Mouse (Mus musculus): ENCODE measurements around the gene Rsph4a. TPM values are rescaled to one million over a fixed set of nuclear protein-coding genes. Genes with fewer than 3 reads are reported as not detected.

Rsph4a gene
- polyA plus RNA-seq, 1 experiment from 2014 or later = 0.04 TPM

DNA sequence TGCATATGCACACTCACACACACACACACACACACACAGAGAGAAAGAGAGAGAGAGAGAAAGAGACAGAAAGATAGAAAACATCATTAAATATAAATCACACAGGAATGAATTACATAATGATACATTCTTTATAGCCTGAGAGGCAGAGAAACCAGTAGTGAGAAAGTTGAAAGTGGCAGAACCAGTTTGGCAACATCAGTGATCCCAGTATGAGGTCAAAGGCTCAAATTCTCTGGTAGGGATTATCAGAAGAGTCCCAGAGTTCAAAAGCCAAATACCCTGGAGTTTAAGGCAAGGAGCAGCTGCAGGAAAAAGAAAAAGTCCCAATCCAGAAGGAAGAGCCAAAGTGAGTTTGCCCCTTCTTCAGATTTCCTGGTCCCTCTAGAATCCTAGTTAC is 35.8 kb downstream of the Rsph4a start:
- ATAC-seq (replicated peaks; ENCODE audit: low FRiP score) = no peak
- no peaks in the 10 kb centered on the region for H3K27me3 ChIP-seq (replicated peaks; ENCODE audit: control insufficient read depth, insufficient read depth, low read length)
- H3K9ac ChIP-seq (ENCODE audit: low read depth, low read length) = no peak overlapping the region
- no peak overlapping the region for H3K4me2 ChIP-seq
- no peaks in the 10 kb centered on the region for H3K4me1 ChIP-seq (replicated peaks; ENCODE audit: control insufficient read depth, insufficient read depth, low read length)
- no peak overlapping the region for H3K27ac ChIP-seq (ENCODE audit: low read depth, low read length)
- DNase-seq (ENCODE audit: low spot score) = no peak
- H3K36me3 ChIP-seq (ENCODE audit: control insufficient read depth, insufficient read depth, low read length) = peaks cover 18% of the 10 kb centered on the region; the same call in 1 of the 2 replicates
- no peak overlapping the region for H3K4me3 ChIP-seq (ENCODE audit: low read depth, low read length)
- no peaks in the 10 kb centered on the region for H3K9me3 ChIP-seq (ENCODE audit: control insufficient read depth, low read length)

- H3K4me1 ChIP-seq (replicated peaks; ENCODE audit: control insufficient read depth, insufficient read depth, low read length) = peaks cover 5% of the 10 kb centered on the region; the same call in 1 of the 2 replicates
- H3K9me3 ChIP-seq (ENCODE audit: control insufficient read depth, low read length) = no peaks in the 10 kb centered on the region
- DNase-seq (ENCODE audit: low spot score) (no peak), ATAC-seq (replicated peaks; ENCODE audit: low FRiP score) (no peak)
- no peak overlapping the region for H3K9ac ChIP-seq (ENCODE audit: low read depth, low read length)
- peaks cover 18% of the 10 kb centered on the region; the same call in 1 of the 2 replicates for H3K36me3 ChIP-seq (ENCODE audit: control insufficient read depth, insufficient read depth, low read length)
- no peaks in the 10 kb centered on the region for H3K27me3 ChIP-seq (replicated peaks; ENCODE audit: control insufficient read depth, insufficient read depth, low read length)
- H3K4me2 ChIP-seq = no peak overlapping the region
- H3K4me3 ChIP-seq (ENCODE audit: low read depth, low read length) = no peak overlapping the region
- 78% methylated on average over 3 of the region's 3 CpGs for WGBS
- H3K27ac ChIP-seq (ENCODE audit: low read depth, low read length) = no peak overlapping the region
Observed at GRCm38 (mm10) chr10:33945390-33945789, 40.5 kb downstream of the Rsph4a start.

DNA sequence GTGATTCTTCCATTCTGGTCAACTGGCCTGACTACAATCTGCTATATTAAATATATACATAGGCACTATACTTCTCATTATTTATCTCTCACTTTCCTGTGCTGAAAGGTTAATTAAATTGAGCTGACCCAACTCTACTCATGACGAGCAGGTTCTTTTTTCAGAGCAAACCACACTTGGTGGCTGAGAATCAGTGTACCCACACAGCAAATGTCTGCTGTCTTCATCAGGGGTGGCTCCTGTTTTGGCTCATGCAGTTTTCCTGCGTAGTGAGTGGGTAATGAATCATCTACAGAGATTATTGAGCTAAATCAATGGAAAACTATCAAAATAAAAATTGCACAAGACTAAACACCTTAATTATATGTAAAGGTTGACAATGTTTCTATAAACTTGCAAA is 41.4 kb downstream of the Rsph4a start:
- Histone ChIP-seq H3K9me3 (ENCODE audit: control insufficient read depth, low read length) (no peaks in the 10 kb centered on the region), H3K27ac (ENCODE audit: low read depth, low read length) (no peak overlapping the region), H3K4me1 (replicated peaks; ENCODE audit: control insufficient read depth, insufficient read depth, low read length) (peaks cover 5% of the 10 kb centered on the region; the same call in 1 of the 2 replicates), H3K9ac (ENCODE audit: low read depth, low read length) (no peak overlapping the region), H3K4me3 (ENCODE audit: low read depth, low read length) (no peak overlapping the region), H3K36me3 (ENCODE audit: control insufficient read depth, insufficient read depth, low read length) (peaks cover 15% of the 10 kb centered on the region; the same call in 1 of the 2 replicates), H3K27me3 (replicated peaks; ENCODE audit: control insufficient read depth, insufficient read depth, low read length) (no peaks in the 10 kb centered on the region), H3K4me2 (no peak overlapping the region)
- DNase-seq (ENCODE audit: low spot score) (no peak), ATAC-seq (replicated peaks; ENCODE audit: low FRiP score) (no peak)
- WGBS = 90% methylated on average over 2 of the region's 2 CpGs

DNA sequence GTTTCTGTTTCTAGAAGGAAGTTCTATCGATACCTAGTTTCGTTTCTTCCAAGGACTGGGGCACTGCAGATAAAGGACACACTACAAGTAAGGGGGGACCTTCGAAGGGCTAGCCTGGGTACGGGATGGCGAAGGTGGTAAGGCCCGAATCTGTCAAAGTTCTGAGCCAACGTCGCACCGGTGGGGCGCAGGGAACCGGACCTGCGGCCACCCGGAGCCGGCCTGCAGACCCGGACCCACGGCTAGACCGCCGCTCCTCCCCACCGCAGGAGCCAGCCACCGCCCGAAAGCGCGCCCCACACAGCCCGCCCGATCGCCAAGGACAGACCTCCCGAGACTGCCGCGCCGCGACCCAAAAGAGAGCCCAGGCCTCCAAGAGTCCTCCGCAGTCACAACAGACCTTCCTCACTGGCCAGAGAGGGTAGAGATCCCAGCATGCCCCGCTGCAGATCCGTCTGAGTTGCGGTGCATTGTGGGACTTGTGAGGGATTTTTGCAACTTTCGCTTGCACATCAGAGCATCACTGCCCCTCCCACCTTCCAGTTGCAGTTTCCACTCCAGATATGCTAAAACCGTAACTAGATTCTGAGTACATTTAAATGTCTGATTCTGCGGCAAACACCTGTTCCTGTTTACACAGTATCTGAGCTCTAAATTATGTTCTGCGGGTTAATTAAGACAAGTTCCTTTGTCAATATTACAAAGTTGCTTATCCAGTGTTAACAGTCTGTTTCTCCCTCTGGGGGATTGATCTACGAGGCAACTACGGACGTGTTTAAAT is 46.1 kb downstream of the Rsph4a start, which contains the start of gene Zup1:
TSS of gene Zup1 (minus strand) at position 467 of the 781 bp plus-strand sequence.
- peak within 1 kb of the TSS; percentile 88 for H3K9ac ChIP-seq (ENCODE audit: low read depth, low read length)
- peak within 1 kb of the TSS; percentile 78 for H3K4me3 ChIP-seq (ENCODE audit: low read depth, low read length)
- peaks cover 5% of the 10 kb centered on the region; the same call in 1 of the 2 replicates for H3K36me3 ChIP-seq (ENCODE audit: control insufficient read depth, insufficient read depth, low read length)
- 4% methylated on average over 42 of the region's 42 CpGs for WGBS
- peaks cover 5% of the 10 kb centered on the region; the same call in 1 of the 2 replicates for H3K4me1 ChIP-seq (replicated peaks; ENCODE audit: control insufficient read depth, insufficient read depth, low read length)
- no peaks in the 10 kb centered on the region for H3K9me3 ChIP-seq (ENCODE audit: control insufficient read depth, low read length)
- peak within 1 kb of the TSS; percentile 75 for H3K27ac ChIP-seq (ENCODE audit: low read depth, low read length)
- H3K4me2 ChIP-seq = peak within 1 kb of the TSS; percentile 67
- peak; percentile 78 for DNase-seq (ENCODE audit: low spot score)
- ATAC-seq (replicated peaks; ENCODE audit: low FRiP score) = peak; percentile 95
- no peaks in the 10 kb centered on the region for H3K27me3 ChIP-seq (replicated peaks; ENCODE audit: control insufficient read depth, insufficient read depth, low read length)

- ATAC-seq (replicated peaks; ENCODE audit: low FRiP score) = no peak
- Histone ChIP-seq H3K9ac (ENCODE audit: low read depth, low read length) (no peak overlapping the region), H3K4me1 (replicated peaks; ENCODE audit: control insufficient read depth, insufficient read depth, low read length) (peaks cover 5% of the 10 kb centered on the region; the same call in 1 of the 2 replicates), H3K4me3 (ENCODE audit: low read depth, low read length) (no peak overlapping the region), H3K27ac (ENCODE audit: low read depth, low read length) (no peak overlapping the region), H3K27me3 (replicated peaks; ENCODE audit: control insufficient read depth, insufficient read depth, low read length) (no peaks in the 10 kb centered on the region), H3K4me2 (no peak overlapping the region), H3K9me3 (ENCODE audit: control insufficient read depth, low read length) (no peaks in the 10 kb centered on the region), H3K36me3 (ENCODE audit: control insufficient read depth, insufficient read depth, low read length) (peaks cover 5% of the 10 kb centered on the region; the same call in 1 of the 2 replicates)
- no peak for DNase-seq (ENCODE audit: low spot score)
- WGBS = 67% methylated on average over 3 of the region's 3 CpGs
Observed at GRCm38 (mm10) chr10:33952509-33952908, 47.6 kb downstream of the Rsph4a start.

Other genes with a start within 250 kb of the Rsph4a start
- gene Sult3a2, start 118.4 kb upstream of the Rsph4a start, polyA plus RNA-seq (2014; fragmentation: Nextera tagmentation; extraction: Ambion mirVana) = not detected in 2 replicates
- not detected in 2 replicates for gene Sult3a1, start 47.4 kb upstream of the Rsph4a start, polyA plus RNA-seq (2014; fragmentation: Nextera tagmentation; extraction: Ambion mirVana)
- gene Zup1, start 46.2 kb downstream of the Rsph4a start, polyA plus RNA-seq (2014; fragmentation: Nextera tagmentation; extraction: Ambion mirVana) = 15.0 and 16.6 TPM in 2 replicates
- gene Rwdd1, start 114.5 kb downstream of the Rsph4a start, polyA plus RNA-seq (2014; fragmentation: Nextera tagmentation; extraction: Ambion mirVana) = 136 and 139 TPM in 2 replicates
- not detected in 2 replicates for gene Trappc3l, start 132.5 kb downstream of the Rsph4a start, polyA plus RNA-seq (2014; fragmentation: Nextera tagmentation; extraction: Ambion mirVana)
- 0.05 TPM in 1 of 2 replicates, not detected in the other for gene Calhm4, start 139.2 kb downstream of the Rsph4a start, polyA plus RNA-seq (2014; fragmentation: Nextera tagmentation; extraction: Ambion mirVana)
- 0.08 and 0.09 TPM in 2 replicates for gene Calhm5, start 191.4 kb downstream of the Rsph4a start, polyA plus RNA-seq (2014; fragmentation: Nextera tagmentation; extraction: Ambion mirVana)
- gene Calhm6, start 222.9 kb downstream of the Rsph4a start, polyA plus RNA-seq (2014; fragmentation: Nextera tagmentation; extraction: Ambion mirVana) = 1.4 and 1.5 TPM in 2 replicates

Measured in liver, embryonic 11.5 days (tissue).